In genomic region chr7:4740309-4740727, GRCm38 (mm10) we compare ENCODE assay signal across 1 mouse cellular context.
TF ChIP-seq lines count a peak whose summit lies in the region.

No protein-coding gene starts in this region.

TF ChIP-seq in CH12.LX, 34 proteins besides CTCF, POLR2A, EP300 and RAD21:
- TF ChIP-seq TCF12 (IDR thresholded peaks at IDR 0.05; ENCODE audit: low read depth, low read length) (0 out of 2 replicates have a peak, but pooled peaks have one; percentile 39), MAX (IDR thresholded peaks at IDR 0.05; ENCODE audit: low read length) (0 out of 2 replicates have a peak, but pooled peaks have one; percentile 23), CHD2 (IDR thresholded peaks at IDR 0.05; ENCODE audit: low read length) (no peak)
